Mouse (Mus musculus) embryonic facial prominence, embryonic 11.5 days (tissue): ENCODE measurements around the gene Trhr2. TPM values are rescaled to one million over a fixed set of nuclear protein-coding genes. Genes with fewer than 3 reads are reported as not detected.

ENCODE experiments used
- ATAC-seq: fragments of 200-750 bp; cut with Nextera tagmentation; replicated peaks from 2 replicates; pipeline ENCODE4 v1.8.0; 2017; ENCODE audit warnings: low read depth; ENCODE audit not compliant: insufficient number of reproducible peaks, low FRiP score, low TSS enrichment
- DNase-seq: peaks from one replicate; pipeline ENCODE4 v3.0.0-alpha.2; 2015; ENCODE audit warnings: low spot score
- H3K27ac ChIP-seq: fragments of 300-500 bp; sonication (generic); replicated peaks from 2 replicates; pipeline ENCODE4 v1.5.1; 2014; ENCODE audit warnings: mild to moderate bottlenecking, low read depth, low read length, control low read depth
- H3K27me3 ChIP-seq: fragments of 300-500 bp; sonication (generic); 2 replicates; pipeline ENCODE4 v1.6.1; 2014; ENCODE audit warnings: mild to moderate bottlenecking, low read length, moderate library complexity, mixed read lengths; ENCODE audit not compliant: control insufficient read depth, insufficient read depth
- H3K36me3 ChIP-seq: fragments of 300-500 bp; sonication (generic); replicated peaks from 2 replicates; pipeline ENCODE4 v1.6.1; 2014; ENCODE audit warnings: low read depth, mild to moderate bottlenecking, low read length, moderate library complexity, mixed read lengths; ENCODE audit not compliant: control insufficient read depth, insufficient read depth
- H3K4me1 ChIP-seq: fragments of 300-500 bp; sonication (generic); 2 replicates; pipeline ENCODE4 v1.6.1; 2014; ENCODE audit warnings: low read length, mixed read lengths; ENCODE audit not compliant: control insufficient read depth, insufficient read depth
- H3K4me2 ChIP-seq: fragments of 300-500 bp; sonication (generic); 2 replicates; pipeline ENCODE4 v1.6.1; 2014; ENCODE audit warnings: low read depth, mild to moderate bottlenecking, control low read depth, low read length, moderate library complexity
- H3K4me3 ChIP-seq: fragments of 300-500 bp; sonication (generic); 2 replicates; pipeline ENCODE4 v1.5.1; 2014; ENCODE audit warnings: low read depth, low read length, control low read depth
- H3K9ac ChIP-seq: fragments of 300-500 bp; sonication (generic); replicated peaks from 2 replicates; pipeline ENCODE4 v1.6.1; 2014; ENCODE audit warnings: mild to moderate bottlenecking, control low read depth, low read length
- H3K9me3 ChIP-seq: fragments of 300-500 bp; sonication (generic); replicated peaks from 2 replicates; pipeline ENCODE4 v1.6.1; 2016; ENCODE audit warnings: mild to moderate bottlenecking, low read length, inconsistent platforms, mixed read lengths; ENCODE audit not compliant: control insufficient read depth
- WGBS: fragments of 180-500 bp; shearing (Covaris S2); extraction: QIAGEN DNeasy Blood & Tissue Kit; methylation state at CpG from one replicate; pipeline ENCODE4 v1.1.7; 2014; 5-methylcytosine and 5-hydroxymethylcytosine counted together
- polyA plus RNA-seq: library from polyadenylated mRNA; unstranded; fragments of >200 nt; fragmentation: Nextera tagmentation; extraction: Ambion mirVana; gene quantifications from 2 replicates; pipeline ENCODE4 v1.2.1, GENCODE M21; 2014

The Trhr2 gene
- polyA plus RNA-seq, 1 experiment from 2014 or later = not detected

- Histone ChIP-seq H3K9ac (no peak overlapping the region), H3K27ac (no peak overlapping the region), H3K4me1 (no peaks in the 10 kb centered on the region), H3K36me3 (no peaks in the 10 kb centered on the region), H3K9me3 (no peaks in the 10 kb centered on the region), H3K4me3 (no peak overlapping the region), H3K4me2 (no peak overlapping the region), H3K27me3 (no peaks in the 10 kb centered on the region)
- DNase-seq (no peak), ATAC-seq (no peak)
- 36% methylated on average over 7 of the region's 8 CpGs for WGBS
These were observed 2.4 kb upstream of the Trhr2 start for GRCm38 (mm10) chr8:122362967-122363366.

- Histone ChIP-seq H3K36me3 (no peaks in the 10 kb centered on the region), H3K27ac (no peak overlapping the region), H3K27me3 (no peaks in the 10 kb centered on the region), H3K4me1 (no peaks in the 10 kb centered on the region), H3K9me3 (no peaks in the 10 kb centered on the region), H3K4me2 (no peak overlapping the region), H3K4me3 (no peak overlapping the region), H3K9ac (no peak overlapping the region)
- ATAC-seq = no peak
- WGBS = 42% methylated on average over 5 of the region's 5 CpGs
- no peak for DNase-seq
These were observed 1.7 kb upstream of the Trhr2 start for GRCm38 (mm10) chr8:122362271-122362670.

GRCm38 (mm10) chr8:122359111-122359775, 1.3 kb downstream of the Trhr2 start:
- H3K4me2 ChIP-seq = no peak overlapping the region
- H3K27ac ChIP-seq = no peak overlapping the region
- no peaks in the 10 kb centered on the region for H3K27me3 ChIP-seq
- H3K4me3 ChIP-seq = no peak overlapping the region
- no peaks in the 10 kb centered on the region for H3K4me1 ChIP-seq
- ATAC-seq (no peak), DNase-seq (no peak)
- 79% methylated on average over 15 of the region's 15 CpGs for WGBS
- H3K36me3 ChIP-seq = no peaks in the 10 kb centered on the region
- no peak overlapping the region for H3K9ac ChIP-seq
- no peaks in the 10 kb centered on the region for H3K9me3 ChIP-seq

- WGBS = 79% methylated on average over 5 of the region's 5 CpGs
- H3K4me3 ChIP-seq = no peak overlapping the region
- DNase-seq (no peak), ATAC-seq (no peak)
- no peak overlapping the region for H3K9ac ChIP-seq
- no peaks in the 10 kb centered on the region for H3K36me3 ChIP-seq
- no peaks in the 10 kb centered on the region for H3K4me1 ChIP-seq
- H3K27ac ChIP-seq = no peak overlapping the region
- H3K4me2 ChIP-seq = no peak overlapping the region
- no peaks in the 10 kb centered on the region for H3K27me3 ChIP-seq
- H3K9me3 ChIP-seq = no peaks in the 10 kb centered on the region
These were observed 2.9 kb downstream of the Trhr2 start for GRCm38 (mm10) chr8:122357641-122358040.

GRCm38 (mm10) chr8:122357202-122357601, 3.3 kb downstream of the Trhr2 start:
- no peak overlapping the region for H3K4me2 ChIP-seq
- no peak for ATAC-seq
- 62% methylated on average over 11 of the region's 11 CpGs for WGBS
- no peak overlapping the region for H3K9ac ChIP-seq
- H3K4me1 ChIP-seq = no peaks in the 10 kb centered on the region
- no peak for DNase-seq
- H3K27ac ChIP-seq = no peak overlapping the region
- H3K36me3 ChIP-seq = no peaks in the 10 kb centered on the region
- H3K9me3 ChIP-seq = no peaks in the 10 kb centered on the region
- no peaks in the 10 kb centered on the region for H3K27me3 ChIP-seq
- no peak overlapping the region for H3K4me3 ChIP-seq

GRCm38 (mm10) chr8:122355642-122356606, 4.6 kb downstream of the Trhr2 start:
- 71% methylated on average over 9 of the region's 9 CpGs for WGBS
- no peak overlapping the region for H3K4me2 ChIP-seq
- H3K9ac ChIP-seq = no peak overlapping the region
- no peaks in the 10 kb centered on the region for H3K9me3 ChIP-seq
- no peaks in the 10 kb centered on the region for H3K27me3 ChIP-seq
- ATAC-seq (no peak), DNase-seq (no peak)
- no peak overlapping the region for H3K27ac ChIP-seq
- no peaks in the 10 kb centered on the region for H3K4me1 ChIP-seq
- no peaks in the 10 kb centered on the region for H3K36me3 ChIP-seq
- no peak overlapping the region for H3K4me3 ChIP-seq

- H3K9ac ChIP-seq = no peak overlapping the region
- H3K36me3 ChIP-seq = no peaks in the 10 kb centered on the region
- no peak overlapping the region for H3K4me3 ChIP-seq
- ATAC-seq = no peak
- H3K4me2 ChIP-seq = no peak overlapping the region
- WGBS = 88% methylated on average over 8 of the region's 8 CpGs
- H3K4me1 ChIP-seq = no peaks in the 10 kb centered on the region
- H3K27ac ChIP-seq = no peak overlapping the region
- no peaks in the 10 kb centered on the region for H3K27me3 ChIP-seq
- H3K9me3 ChIP-seq = no peaks in the 10 kb centered on the region
- no peak for DNase-seq
These were observed 6.4 kb downstream of the Trhr2 start for GRCm38 (mm10) chr8:122354157-122354556.
